Mouse (Mus musculus) hindbrain, postnatal 0 days (tissue): ENCODE results near the gene Lacc1. TPM values are rescaled to one million over a fixed set of nuclear protein-coding genes. Genes with fewer than 3 reads are reported as not detected.
A peak's percentile ranks its signal among the peaks of the same experiment; 100 is the strongest.
"Not testable (repeated sequence)": the region's sequence is repeated elsewhere in the genome, so short reads cannot be mapped to it uniquely, and the experiment has no call there.

Experiments used
- ATAC-seq: fragments of 200-750 bp; cut with Nextera tagmentation; 2 replicates; pipeline ENCODE4 v1.8.0; 2017; ENCODE audit warnings: mild to moderate bottlenecking, moderate TSS enrichment, moderate library complexity
- DNase-seq: peaks from one replicate; pipeline ENCODE4 v3.0.0-alpha.2; 2015; ENCODE audit warnings: low spot score
- H3K27ac ChIP-seq: fragments of 300-500 bp; sonication (generic); 2 replicates; pipeline ENCODE4 v1.5.1; 2014; ENCODE audit warnings: mild to moderate bottlenecking
- H3K27me3 ChIP-seq: fragments of 300-500 bp; sonication (generic); 2 replicates; pipeline ENCODE4 v1.6.1; 2014; ENCODE audit warnings: low read length, mixed read lengths; ENCODE audit not compliant: insufficient read depth
- H3K36me3 ChIP-seq: fragments of 300-500 bp; sonication (generic); 2 replicates; pipeline ENCODE4 v1.6.1; 2014; ENCODE audit warnings: low read length, mixed read lengths; ENCODE audit not compliant: insufficient read depth
- H3K4me1 ChIP-seq: fragments of 300-500 bp; sonication (generic); 2 replicates; pipeline ENCODE4 v1.6.1; 2014; ENCODE audit warnings: antibody characterized with exemption, low read length, mixed read lengths; ENCODE audit not compliant: insufficient read depth
- H3K4me2 ChIP-seq: fragments of 300-500 bp; sonication (generic); 2 replicates; pipeline ENCODE4 v1.6.1; 2014; ENCODE audit warnings: low read depth, mild to moderate bottlenecking, low read length, moderate library complexity, mixed read lengths
- H3K4me3 ChIP-seq: fragments of 300-500 bp; sonication (generic); 2 replicates; pipeline ENCODE4 v1.5.1; 2014; ENCODE audit warnings: low read length
- H3K9ac ChIP-seq: fragments of 300-500 bp; sonication (generic); replicated peaks from 2 replicates; pipeline ENCODE4 v1.6.1; 2014; ENCODE audit warnings: mild to moderate bottlenecking, low read length, moderate library complexity, mixed read lengths
- H3K9me3 ChIP-seq: fragments of 300-500 bp; sonication (generic); 2 replicates; pipeline ENCODE4 v1.6.1; 2016; ENCODE audit warnings: low read length, mixed read lengths
- CTCF ChIP-seq: IDR thresholded peaks from 2 replicates; pipeline ENCODE4 v1.5.1; 2016; ENCODE audit warnings: antibody characterized with exemption, control low read depth, low read depth
- WGBS: fragments of 180-500 bp; shearing (Covaris S2); extraction: QIAGEN DNeasy Blood & Tissue Kit; methylation state at CpG from one replicate; pipeline ENCODE4 v1.1.7; 2014; 5-methylcytosine and 5-hydroxymethylcytosine counted together
- polyA plus RNA-seq: library from polyadenylated mRNA; unstranded; fragments of >200 nt; fragmentation: Nextera tagmentation; extraction: Ambion mirVana; gene quantifications from 2 replicates; pipeline ENCODE4 v1.2.1, GENCODE M21; 2015
- total RNA-seq: library from RNA; depleted of rRNA; stranded (reverse); fragments of >200 nt; gene quantifications from 2 replicates; pipeline ENCODE4 v1.2.3, GENCODE M21; 2014

The Lacc1 gene
- total and polyA plus RNA-seq, 2 experiments from 2014 or later, result 3.2 to 3.6 TPM

GRCm38 (mm10) chr14:77034175-77034915 is 2.4 kb downstream of the Lacc1 start:
- Histone ChIP-seq H3K9ac (no peak overlapping the region), H3K36me3 (no peaks in the 10 kb centered on the region), H3K27me3 (no peaks in the 10 kb centered on the region), H3K9me3 (no peaks in the 10 kb centered on the region), H3K4me2 (no peak overlapping the region), H3K4me1 (no peaks in the 10 kb centered on the region), H3K4me3 (no peak overlapping the region), H3K27ac (no peak overlapping the region; the same call in 1 of the 2 replicates)
- DNase-seq (peak; percentile 10), ATAC-seq (no peak)
- 65% methylated on average over 7 of the region's 7 CpGs for WGBS
- no peak for TF ChIP-seq CTCF

GRCm38 (mm10) chr14:77033391-77033790 is 3.3 kb downstream of the Lacc1 start:
- ATAC-seq (no peak), DNase-seq (no peak)
- Histone ChIP-seq H3K27me3 (no peaks in the 10 kb centered on the region), H3K36me3 (no peaks in the 10 kb centered on the region), H3K9ac (no peak overlapping the region), H3K4me3 (no peak overlapping the region), H3K9me3 (no peaks in the 10 kb centered on the region), H3K27ac (no peak overlapping the region), H3K4me1 (no peaks in the 10 kb centered on the region), H3K4me2 (no peak overlapping the region)
- no peak for TF ChIP-seq CTCF
- WGBS, result 93% methylated on average over 3 of the region's 3 CpGs

GRCm38 (mm10) chr14:77032433-77032832 is 4.3 kb downstream of the Lacc1 start:
- H3K4me1 ChIP-seq, result no peaks in the 10 kb centered on the region
- WGBS, result 65% methylated on average over 5 of the region's 5 CpGs
- TF ChIP-seq CTCF, result no peak
- H3K4me3 ChIP-seq, result no peak overlapping the region
- no peak overlapping the region for H3K27ac ChIP-seq
- no peak overlapping the region for H3K9ac ChIP-seq
- H3K9me3 ChIP-seq, result no peaks in the 10 kb centered on the region
- DNase-seq (no peak), ATAC-seq (no peak)
- H3K27me3 ChIP-seq, result no peaks in the 10 kb centered on the region
- no peaks in the 10 kb centered on the region for H3K36me3 ChIP-seq
- H3K4me2 ChIP-seq, result no peak overlapping the region

GRCm38 (mm10) chr14:77030808-77031207 is 5.9 kb downstream of the Lacc1 start:
- 92% methylated on average over 5 of the region's 5 CpGs for WGBS

GRCm38 (mm10) chr14:77029319-77030054 is 7.2 kb downstream of the Lacc1 start:
- no peaks in the 10 kb centered on the region for H3K9me3 ChIP-seq
- H3K36me3 ChIP-seq, result no peaks in the 10 kb centered on the region
- H3K4me2 ChIP-seq, result no peak overlapping the region
- no peak overlapping the region for H3K9ac ChIP-seq
- TF ChIP-seq CTCF, result no peak
- H3K4me3 ChIP-seq, result no peak overlapping the region
- no peak overlapping the region for H3K27ac ChIP-seq
- ATAC-seq (no peak), DNase-seq (peak; percentile 9)
- H3K27me3 ChIP-seq, result no peaks in the 10 kb centered on the region
- H3K4me1 ChIP-seq, result no peaks in the 10 kb centered on the region
- WGBS, result 54% methylated on average over 5 of the region's 5 CpGs

More at GRCm38 (mm10) chr14:77030808-77031207, 5.9 kb downstream of the Lacc1 start:
- no peak for TF ChIP-seq CTCF
- ATAC-seq (no peak), DNase-seq (no peak)
- H3K4me1 ChIP-seq, result no peaks in the 10 kb centered on the region
- no peaks in the 10 kb centered on the region for H3K36me3 ChIP-seq
- H3K27ac ChIP-seq, result no peak overlapping the region
- no peak overlapping the region for H3K4me3 ChIP-seq
- H3K4me2 ChIP-seq, result no peak overlapping the region
- H3K27me3 ChIP-seq, result no peaks in the 10 kb centered on the region
- H3K9ac ChIP-seq, result no peak overlapping the region
- no peaks in the 10 kb centered on the region for H3K9me3 ChIP-seq

GRCm38 (mm10) chr14:77024499-77024898 is 12.2 kb downstream of the Lacc1 start:
- Histone ChIP-seq H3K27me3 (no peaks in the 10 kb centered on the region), H3K36me3 (no peaks in the 10 kb centered on the region), H3K4me3 (no peak overlapping the region), H3K4me1 (no peaks in the 10 kb centered on the region), H3K9me3 (no peaks in the 10 kb centered on the region), H3K4me2 (no peak overlapping the region), H3K9ac (no peak overlapping the region), H3K27ac (no peak overlapping the region)
- ATAC-seq, result no peak
- TF ChIP-seq CTCF, result no peak
- no peak for DNase-seq
- WGBS, result 81% methylated on average over 3 of the region's 3 CpGs

GRCm38 (mm10) chr14:77017211-77017610 is 19.5 kb downstream of the Lacc1 start:
- TF ChIP-seq CTCF, result no peak
- WGBS, result 91% methylated on average over 6 of the region's 6 CpGs
- Histone ChIP-seq H3K9ac (no peak overlapping the region), H3K27me3 (no peaks in the 10 kb centered on the region), H3K27ac (no peak overlapping the region), H3K4me2 (no peak overlapping the region), H3K4me3 (no peak overlapping the region), H3K4me1 (no peaks in the 10 kb centered on the region), H3K9me3 (no peaks in the 10 kb centered on the region), H3K36me3 (no peaks in the 10 kb centered on the region)
- ATAC-seq, result no peak
- no peak for DNase-seq

- not testable (repeated sequence) for H3K27me3 ChIP-seq, H3K36me3 ChIP-seq, H3K4me2 ChIP-seq, H3K9ac ChIP-seq, DNase-seq, ATAC-seq, H3K9me3 ChIP-seq, H3K27ac ChIP-seq, H3K4me3 ChIP-seq, H3K4me1 ChIP-seq
- WGBS, result 71% methylated on average over 12 of the region's 12 CpGs
Measured at GRCm38 (mm10) chr14:77016783-77017182, 19.9 kb downstream of the Lacc1 start.
